Mouse (Mus musculus) left cerebral cortex, postnatal 25 days (tissue): ENCODE results near the gene Tgfbrap1. TPM values are rescaled to one million over a fixed set of nuclear protein-coding genes. Genes with fewer than 3 reads are reported as not detected.

Source experiments
- DNase-seq, 2 experiments: peaks; one replicate each; pipeline ENCODE4 v3.0.0; 2022; ENCODE audit warnings: low spot score in 2 of 2, mixed read lengths in 1 of 2
- intact Hi-C: fragments of 180-260 bp; cut with DNase I; formaldehyde crosslinking; loops from one replicate; pipeline ENCODE4 v1.15.1; 2025
- total RNA-seq, 2 experiments: library from RNA; stranded (reverse); gene quantifications; 2 replicates each; pipeline ENCODE4 v1.2.3; 2021

The Tgfbrap1 gene
- total RNA-seq, 2 experiments from 2014 or later: 39.5 to 41.8 TPM

- no peak for DNase-seq
- intact Hi-C loops: no loop called here
Measured at GRCm38 (mm10) chr1:43122616-43123015, 24.2 kb upstream of the Tgfbrap1 start.

- no peak for DNase-seq
- intact Hi-C loops: no loop called here
Measured at GRCm38 (mm10) chr1:43120950-43121349, 22.5 kb upstream of the Tgfbrap1 start.

- DNase-seq: no peak
- intact Hi-C loops: loop anchor here (10.0 kb wide), 1 partner anchor 627 kb away; no protein-coding TSS in a partner anchor
Measured at GRCm38 (mm10) chr1:43117435-43117834, 19.0 kb upstream of the Tgfbrap1 start.

- DNase-seq: peak; percentile 75 to 84
- intact Hi-C loops: loop anchor here (1.0 to 10.0 kb wide), 2 partner anchors 151 to 632 kb away; no protein-coding TSS in a partner anchor
Measured at GRCm38 (mm10) chr1:43112882-43113281, 14.4 kb upstream of the Tgfbrap1 start.

- intact Hi-C loops: loop anchor here (2.0 to 10.0 kb wide), 2 partner anchors 196 to 634 kb away; no protein-coding TSS in a partner anchor
- no peak for DNase-seq
Measured at GRCm38 (mm10) chr1:43110556-43110955, 12.1 kb upstream of the Tgfbrap1 start.

- intact Hi-C loops: no loop called here
- no peak for DNase-seq
Measured at GRCm38 (mm10) chr1:43108729-43109128, 10.3 kb upstream of the Tgfbrap1 start.

GRCm38 (mm10) chr1:43094206-43094605, 4.2 kb downstream of the Tgfbrap1 start:
- intact Hi-C loops: loop anchor here (10.0 kb wide), 1 partner anchor 731 kb away; the partner anchor contains the start of gene Uxs1
- DNase-seq: no peak

GRCm38 (mm10) chr1:43092056-43093015, 6.1 kb downstream of the Tgfbrap1 start:
- DNase-seq: peak; percentile 74 to 79
- intact Hi-C loops: loop anchor here (10.0 kb wide), 1 partner anchor 732 kb away; the partner anchor contains the start of gene Uxs1

- peak in 1 of 2 experiments; percentile 6 for DNase-seq
- intact Hi-C loops: loop anchor here (10.0 kb wide), 1 partner anchor 733 kb away; the partner anchor contains the start of gene Uxs1
Measured at GRCm38 (mm10) chr1:43091306-43092055, 7.0 kb downstream of the Tgfbrap1 start.

- no peak for DNase-seq
- intact Hi-C loops: loop anchor here (10.0 kb wide), 1 partner anchor 734 kb away; the partner anchor contains the start of gene Uxs1
Measured at GRCm38 (mm10) chr1:43090418-43090817, 8.0 kb downstream of the Tgfbrap1 start.

- intact Hi-C loops: no loop called here
- DNase-seq: no peak
Measured at GRCm38 (mm10) chr1:43082946-43083345, 15.5 kb downstream of the Tgfbrap1 start.

GRCm38 (mm10) chr1:43078124-43078523, 20.3 kb downstream of the Tgfbrap1 start:
- intact Hi-C loops: no loop called here
- no peak for DNase-seq

GRCm38 (mm10) chr1:43074791-43075190, 23.6 kb downstream of the Tgfbrap1 start:
- intact Hi-C loops: no loop called here
- DNase-seq: no peak

GRCm38 (mm10) chr1:43072561-43072960, 25.9 kb downstream of the Tgfbrap1 start:
- DNase-seq: no peak
- intact Hi-C loops: no loop called here

- DNase-seq: no peak
- intact Hi-C loops: no loop called here
Measured at GRCm38 (mm10) chr1:43072028-43072427, 26.4 kb downstream of the Tgfbrap1 start.

GRCm38 (mm10) chr1:43070726-43071125, 27.7 kb downstream of the Tgfbrap1 start:
- no peak for DNase-seq
- intact Hi-C loops: no loop called here

- intact Hi-C loops: no loop called here
- no peak for DNase-seq
Measured at GRCm38 (mm10) chr1:43067551-43067950, 30.9 kb downstream of the Tgfbrap1 start.

- intact Hi-C loops: loop anchor here (1.0 kb wide), 1 partner anchor 151 kb away; no protein-coding TSS in a partner anchor
- no peak for DNase-seq
Measured at GRCm38 (mm10) chr1:43066573-43066972, 31.9 kb downstream of the Tgfbrap1 start.

- intact Hi-C loops: loop anchor here (1.0 kb wide), 1 partner anchor 150 kb away; no protein-coding TSS in a partner anchor
Measured at GRCm38 (mm10) chr1:43065615-43066310, 32.7 kb downstream of the Tgfbrap1 start.

More at GRCm38 (mm10) chr1:43065615-43066310, 32.7 kb downstream of the Tgfbrap1 start:
- DNase-seq: peak; percentile 73 to 85
